Mouse (Mus musculus): ENCODE data around the gene Prss29. TPM values are rescaled to one million over a fixed set of nuclear protein-coding genes. Genes with fewer than 3 reads are reported as not detected.

Prss29 gene
- polyA plus RNA-seq (2015; fragmentation: Nextera tagmentation; extraction: Ambion mirVana), result not detected in 2 replicates

- no peak for ATAC-seq
- no peaks in the 10 kb centered on the region for H3K36me3 ChIP-seq (ENCODE audit: control insufficient read depth, insufficient read depth, low read length)
- no peak within 1 kb of the TSS for H3K4me2 ChIP-seq (ENCODE audit: low read length)
- no peaks in the 10 kb centered on the region for H3K27me3 ChIP-seq (replicated peaks; ENCODE audit: control insufficient read depth, insufficient read depth, low read length)
- H3K4me1 ChIP-seq (ENCODE audit: control insufficient read depth, insufficient read depth, low read depth, low read length), result no peaks in the 10 kb centered on the region
- no peak within 1 kb of the TSS for H3K27ac ChIP-seq (ENCODE audit: low read depth, low read length)
- WGBS, result 76% methylated on average over 5 of the region's 5 CpGs
- no peaks in the 10 kb centered on the region for H3K9me3 ChIP-seq (ENCODE audit: control insufficient read depth, low read length)
- no peak within 1 kb of the TSS for H3K9ac ChIP-seq (ENCODE audit: low read depth, low read length)
- H3K4me3 ChIP-seq (ENCODE audit: low read length), result no peak within 1 kb of the TSS
These were observed at the start of gene Prss29 for GRCm38 (mm10) chr17:25318354-25318753. Gene Prss29, plus strand, starts transcription at chr17:25318654.

- H3K4me2 ChIP-seq (ENCODE audit: low read length), result peak overlapping the region; percentile 97
- no peaks in the 10 kb centered on the region for H3K27me3 ChIP-seq (replicated peaks; ENCODE audit: control insufficient read depth, insufficient read depth, low read length)
- no peaks in the 10 kb centered on the region for H3K9me3 ChIP-seq (ENCODE audit: control insufficient read depth, low read length)
- no peak for ATAC-seq
- 78% methylated on average over 2 of the region's 2 CpGs for WGBS
- no peak overlapping the region; the same call in 1 of the 2 replicates for H3K4me3 ChIP-seq (ENCODE audit: low read length)
- no peak overlapping the region for H3K27ac ChIP-seq (ENCODE audit: low read depth, low read length)
- peaks cover 33% of the 10 kb centered on the region for H3K4me1 ChIP-seq (ENCODE audit: control insufficient read depth, insufficient read depth, low read depth, low read length)
- peaks cover 26% of the 10 kb centered on the region for H3K36me3 ChIP-seq (ENCODE audit: control insufficient read depth, insufficient read depth, low read length)
- H3K9ac ChIP-seq (ENCODE audit: low read depth, low read length), result no peak overlapping the region
These were observed 47.6 kb upstream of the Prss29 start for GRCm38 (mm10) chr17:25270795-25271335.

GRCm38 (mm10) chr17:25272326-25272725, 46.1 kb upstream of the Prss29 start:
- H3K4me2 ChIP-seq (ENCODE audit: low read length), result peak overlapping the region; percentile 97
- H3K9me3 ChIP-seq (ENCODE audit: control insufficient read depth, low read length), result no peaks in the 10 kb centered on the region
- ATAC-seq, result no peak
- H3K27me3 ChIP-seq (replicated peaks; ENCODE audit: control insufficient read depth, insufficient read depth, low read length), result no peaks in the 10 kb centered on the region
- peak overlapping the region; percentile 99 for H3K27ac ChIP-seq (ENCODE audit: low read depth, low read length)
- peaks cover 13% of the 10 kb centered on the region for H3K36me3 ChIP-seq (ENCODE audit: control insufficient read depth, insufficient read depth, low read length)
- H3K4me3 ChIP-seq (ENCODE audit: low read length), result peak overlapping the region; percentile 89
- peaks cover 33% of the 10 kb centered on the region for H3K4me1 ChIP-seq (ENCODE audit: control insufficient read depth, insufficient read depth, low read depth, low read length)
- peak overlapping the region; percentile 98 for H3K9ac ChIP-seq (ENCODE audit: low read depth, low read length)
- WGBS, result 1% methylated on average over 10 of the region's 10 CpGs

GRCm38 (mm10) chr17:25272951-25273705, 45.3 kb upstream of the Prss29 start:
- peak overlapping the region; percentile 99 for H3K27ac ChIP-seq (ENCODE audit: low read depth, low read length)
- H3K4me1 ChIP-seq (ENCODE audit: control insufficient read depth, insufficient read depth, low read depth, low read length), result peaks cover 33% of the 10 kb centered on the region
- H3K4me2 ChIP-seq (ENCODE audit: low read length), result peak overlapping the region; percentile 97
- no peaks in the 10 kb centered on the region for H3K27me3 ChIP-seq (replicated peaks; ENCODE audit: control insufficient read depth, insufficient read depth, low read length)
- peak overlapping the region; percentile 98 for H3K9ac ChIP-seq (ENCODE audit: low read depth, low read length)
- H3K4me3 ChIP-seq (ENCODE audit: low read length), result peak overlapping the region; percentile 89
- under 1% methylated on average over 64 of the region's 92 CpGs for WGBS
- peak; percentile 92 for ATAC-seq
- H3K9me3 ChIP-seq (ENCODE audit: control insufficient read depth, low read length), result no peaks in the 10 kb centered on the region
- H3K36me3 ChIP-seq (ENCODE audit: control insufficient read depth, insufficient read depth, low read length), result peaks cover 6% of the 10 kb centered on the region

- Histone ChIP-seq H3K4me3 (ENCODE audit: low read length) (peak overlapping the region; percentile 89), H3K27ac (ENCODE audit: low read depth, low read length) (peak overlapping the region; percentile 99), H3K4me1 (ENCODE audit: control insufficient read depth, insufficient read depth, low read depth, low read length) (peaks cover 33% of the 10 kb centered on the region), H3K4me2 (ENCODE audit: low read length) (peak overlapping the region; percentile 50), H3K27me3 (replicated peaks; ENCODE audit: control insufficient read depth, insufficient read depth, low read length) (no peaks in the 10 kb centered on the region), H3K9ac (ENCODE audit: low read depth, low read length) (peak overlapping the region; percentile 98), H3K36me3 (ENCODE audit: control insufficient read depth, insufficient read depth, low read length) (no peaks in the 10 kb centered on the region), H3K9me3 (ENCODE audit: control insufficient read depth, low read length) (no peaks in the 10 kb centered on the region)
- WGBS, result under 1% methylated on average over 39 of the region's 45 CpGs
- ATAC-seq, result peak; percentile 86
These were observed 44.5 kb upstream of the Prss29 start for GRCm38 (mm10) chr17:25273706-25274501.

GRCm38 (mm10) chr17:25274571-25275346, 43.7 kb upstream of the Prss29 start, which contains the start of gene Ube2i:
Gene Ube2i, minus strand, starts transcription at chr17:25274622.
- 79% methylated on average over 9 of the region's 9 CpGs for WGBS
- Histone ChIP-seq H3K4me3 (ENCODE audit: low read length) (peak within 1 kb of the TSS; percentile 89), H3K4me1 (ENCODE audit: control insufficient read depth, insufficient read depth, low read depth, low read length) (peaks cover 29% of the 10 kb centered on the region), H3K9me3 (ENCODE audit: control insufficient read depth, low read length) (no peaks in the 10 kb centered on the region), H3K36me3 (ENCODE audit: control insufficient read depth, insufficient read depth, low read length) (no peaks in the 10 kb centered on the region), H3K9ac (ENCODE audit: low read depth, low read length) (peak within 1 kb of the TSS; percentile 98), H3K4me2 (ENCODE audit: low read length) (peak within 1 kb of the TSS; percentile 50), H3K27me3 (replicated peaks; ENCODE audit: control insufficient read depth, insufficient read depth, low read length) (no peaks in the 10 kb centered on the region), H3K27ac (ENCODE audit: low read depth, low read length) (peak within 1 kb of the TSS; percentile 99)
- ATAC-seq, result no peak

GRCm38 (mm10) chr17:25275833-25276232, 42.6 kb upstream of the Prss29 start:
- Histone ChIP-seq H3K4me1 (ENCODE audit: control insufficient read depth, insufficient read depth, low read depth, low read length) (peaks cover 18% of the 10 kb centered on the region), H3K36me3 (ENCODE audit: control insufficient read depth, insufficient read depth, low read length) (no peaks in the 10 kb centered on the region), H3K9me3 (ENCODE audit: control insufficient read depth, low read length) (no peaks in the 10 kb centered on the region), H3K27ac (ENCODE audit: low read depth, low read length) (no peak overlapping the region), H3K9ac (ENCODE audit: low read depth, low read length) (no peak overlapping the region), H3K4me2 (ENCODE audit: low read length) (no peak overlapping the region), H3K27me3 (replicated peaks; ENCODE audit: control insufficient read depth, insufficient read depth, low read length) (no peaks in the 10 kb centered on the region), H3K4me3 (ENCODE audit: low read length) (no peak overlapping the region)
- 98% methylated on average over 3 of the region's 3 CpGs for WGBS
- ATAC-seq, result no peak

GRCm38 (mm10) chr17:25282133-25282532, 36.3 kb upstream of the Prss29 start:
- Histone ChIP-seq H3K4me1 (ENCODE audit: control insufficient read depth, insufficient read depth, low read depth, low read length) (no peaks in the 10 kb centered on the region), H3K27me3 (replicated peaks; ENCODE audit: control insufficient read depth, insufficient read depth, low read length) (no peaks in the 10 kb centered on the region), H3K4me2 (ENCODE audit: low read length) (no peak overlapping the region), H3K9ac (ENCODE audit: low read depth, low read length) (no peak overlapping the region), H3K36me3 (ENCODE audit: control insufficient read depth, insufficient read depth, low read length) (no peaks in the 10 kb centered on the region), H3K27ac (ENCODE audit: low read depth, low read length) (no peak overlapping the region), H3K9me3 (ENCODE audit: control insufficient read depth, low read length) (no peaks in the 10 kb centered on the region), H3K4me3 (ENCODE audit: low read length) (no peak overlapping the region)
- 42% methylated on average over 11 of the region's 11 CpGs for WGBS
- ATAC-seq, result no peak
